Mouse (Mus musculus) activated CD4-positive, CD25-positive, alpha-beta regulatory T cell, adult 4 months (primary cell): ENCODE results near the gene Pip5k1c. TPM values are rescaled to one million over a fixed set of nuclear protein-coding genes. Genes with fewer than 3 reads are reported as not detected.

ENCODE experiments used
- ATAC-seq: one replicate; pipeline ENCODE4 v1.8.0; 2017
- polyA plus RNA-seq, 2 experiments: library from polyadenylated mRNA; unstranded; fragments of 100-300 nt; shearing (Covaris generic); gene quantifications; one replicate each; pipeline ENCODE4 v1.2.1; 2017

Pip5k1c gene
- polyA plus RNA-seq, 2 experiments from 2014 or later, result 11.1 to 16.9 TPM

DNA sequence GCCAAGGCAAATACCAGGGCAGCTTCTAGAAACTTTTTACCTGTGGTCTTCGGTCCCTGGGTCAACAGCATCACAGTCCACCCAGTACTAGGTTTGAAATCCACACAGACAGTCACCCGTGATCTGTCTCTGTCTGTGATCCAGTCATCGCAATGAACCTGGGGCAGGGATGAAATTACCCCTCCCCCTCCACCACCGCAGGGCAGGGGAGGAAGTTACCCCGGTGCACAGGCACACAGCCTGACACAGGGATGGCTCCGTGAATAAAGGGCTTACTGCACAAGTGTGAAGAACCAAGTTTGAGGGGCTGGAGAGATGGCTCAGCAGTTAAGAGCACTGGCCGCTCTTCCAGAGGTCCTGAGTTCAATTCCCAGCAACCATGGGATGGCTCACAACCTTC is 11.0 kb downstream of the Pip5k1c start:
- peak; percentile 63 for ATAC-seq

DNA sequence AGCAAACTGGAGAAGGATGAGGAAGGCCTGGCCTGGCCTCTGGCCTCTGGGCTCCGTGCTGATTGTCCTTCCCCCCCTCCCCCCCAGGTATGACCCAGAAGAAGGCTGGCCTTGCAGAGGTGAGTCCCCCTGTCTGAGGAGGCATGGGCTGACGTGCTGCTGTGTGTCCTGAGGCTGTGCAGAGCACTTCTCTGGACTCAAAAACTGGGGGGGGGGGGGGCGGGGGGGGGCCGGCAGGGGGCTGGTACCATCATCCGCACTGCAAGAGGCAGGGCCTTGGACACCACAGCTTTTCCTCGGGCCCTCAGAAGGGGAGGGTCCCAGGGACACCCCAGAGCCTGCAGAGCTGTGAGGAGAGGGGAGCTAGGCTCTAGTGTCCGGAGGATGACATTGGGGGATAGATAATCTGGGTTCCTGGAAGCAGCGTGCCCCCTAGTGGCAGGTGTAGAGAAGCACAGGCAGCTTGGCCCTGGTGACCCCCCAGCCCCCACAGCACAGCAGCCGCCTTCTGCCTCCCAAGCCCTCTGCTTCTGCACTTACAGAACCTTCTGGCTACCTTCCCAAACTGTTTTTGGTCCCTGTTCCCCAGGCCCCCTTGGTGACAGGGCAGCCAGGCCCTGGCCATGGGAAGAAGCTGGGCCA is 12.0 kb downstream of the Pip5k1c start:
- peak; percentile 21 for ATAC-seq

DNA sequence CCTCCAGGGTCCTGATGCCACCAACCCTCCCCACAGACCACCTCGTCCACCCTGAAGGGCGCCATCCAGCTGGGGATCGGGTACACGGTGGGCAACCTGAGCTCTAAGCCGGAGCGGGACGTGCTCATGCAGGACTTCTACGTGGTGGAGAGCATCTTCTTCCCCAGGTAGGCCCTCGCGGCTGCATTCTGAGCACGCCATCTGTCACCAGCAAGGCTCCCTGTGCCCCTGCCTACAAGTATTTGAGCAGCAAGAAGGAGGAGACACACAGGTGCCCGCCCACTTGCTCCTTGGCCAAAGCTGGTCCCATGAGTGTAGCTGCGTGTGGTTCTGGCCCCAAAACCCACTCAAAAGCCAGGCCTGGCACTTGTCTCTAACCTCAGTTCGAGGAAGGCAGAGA is 12.9 kb downstream of the Pip5k1c start:
- ATAC-seq, result no peak

DNA sequence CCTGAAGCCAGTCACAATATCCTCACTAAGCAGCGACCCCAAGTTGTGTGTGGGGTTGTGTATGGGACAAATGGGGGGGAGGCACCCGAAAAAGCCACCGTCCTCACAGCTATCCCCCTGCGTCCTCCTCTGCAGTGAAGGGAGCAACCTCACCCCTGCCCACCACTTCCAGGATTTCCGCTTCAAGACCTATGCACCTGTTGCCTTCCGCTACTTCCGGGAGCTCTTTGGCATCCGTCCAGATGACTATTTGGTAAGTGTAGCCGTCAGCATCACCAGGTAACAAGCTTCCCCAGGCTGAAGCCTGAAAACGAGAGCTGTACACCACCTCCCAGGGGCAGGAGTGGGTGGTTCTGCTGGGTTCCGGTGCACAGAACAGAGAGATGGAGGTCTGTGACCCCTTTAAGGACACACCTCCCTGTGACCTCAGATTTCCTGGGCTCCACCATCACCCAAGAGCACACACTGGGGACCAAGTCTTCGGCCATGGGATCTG is 13.5 kb downstream of the Pip5k1c start:
- ATAC-seq, result no peak

DNA sequence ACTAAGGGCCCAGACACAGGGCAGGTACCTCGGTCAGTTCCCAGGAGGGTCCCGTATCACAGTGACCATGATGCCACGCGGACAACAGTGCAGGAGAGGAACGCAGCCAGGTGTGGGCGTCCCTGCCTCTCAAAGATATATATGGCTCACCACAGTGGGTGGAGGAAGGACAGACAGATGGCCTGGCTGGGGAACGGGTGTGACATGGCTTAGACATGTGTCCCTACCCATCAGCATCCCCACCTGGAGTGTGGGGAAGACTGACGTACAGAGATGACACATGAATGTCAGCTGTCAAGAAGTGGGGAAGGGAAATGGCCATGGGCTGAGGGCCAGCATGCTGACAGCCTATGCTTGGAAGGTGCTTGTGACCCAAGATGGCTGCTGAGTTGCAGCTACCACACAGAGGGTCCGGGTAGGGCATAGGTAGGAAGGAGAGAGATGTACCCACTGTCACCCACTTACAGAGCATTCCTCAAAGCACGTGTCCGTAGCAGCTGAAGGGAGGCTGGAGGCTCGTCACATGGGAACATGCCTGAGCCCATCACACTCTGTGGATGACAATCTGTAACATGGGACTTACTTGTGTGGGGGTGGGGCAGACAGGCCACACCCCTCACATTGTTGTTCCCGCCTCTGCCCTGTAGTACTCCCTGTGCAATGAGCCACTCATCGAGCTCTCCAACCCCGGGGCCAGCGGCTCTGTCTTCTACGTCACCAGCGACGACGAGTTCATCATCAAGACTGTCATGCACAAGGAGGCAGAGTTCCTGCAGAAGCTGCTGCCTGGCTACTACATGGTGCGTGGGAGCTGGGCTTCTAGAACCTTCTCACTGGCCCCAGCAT is 14.3 kb downstream of the Pip5k1c start:
- no peak for ATAC-seq

DNA sequence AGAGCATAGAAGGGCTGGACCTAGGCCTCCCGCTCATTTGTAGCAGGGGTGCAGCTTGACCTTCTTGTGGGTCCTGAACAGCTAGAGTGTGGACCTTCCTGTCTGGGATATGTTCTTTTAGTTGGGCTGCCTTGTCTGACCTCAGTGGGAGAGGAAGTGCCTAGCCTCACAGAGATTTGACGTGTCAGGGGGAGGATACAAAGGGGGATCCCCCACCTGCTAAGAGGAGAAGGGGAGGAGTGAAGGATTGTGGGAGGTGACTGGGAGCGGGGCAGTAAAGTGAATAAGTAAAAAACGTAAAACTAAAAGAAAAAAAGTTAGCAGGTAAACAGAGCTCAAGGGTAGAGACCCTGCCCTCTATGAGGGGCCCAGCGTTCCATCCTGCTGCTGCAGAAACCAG is 16.8 kb downstream of the Pip5k1c start:
- peak; percentile 86 for ATAC-seq

DNA sequence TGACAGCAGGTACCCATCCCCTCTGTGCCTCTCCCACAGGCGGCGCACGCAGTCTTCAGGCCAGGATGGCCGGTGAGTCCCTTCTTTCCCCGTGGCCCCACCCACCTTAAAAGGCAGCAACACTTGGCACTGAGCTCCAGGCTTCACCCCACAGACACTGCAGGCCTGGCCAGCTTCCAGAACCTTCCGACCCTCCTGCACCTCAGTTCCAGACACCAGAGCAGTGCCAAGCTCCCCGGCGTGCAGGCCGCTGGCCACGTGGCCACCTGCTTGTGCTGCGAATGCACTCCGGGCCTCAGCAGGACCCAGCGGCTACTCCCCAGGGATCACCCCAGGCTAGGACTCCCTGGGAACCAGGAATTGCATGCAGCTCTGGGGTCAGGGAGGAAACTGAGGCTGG is 20.8 kb downstream of the Pip5k1c start:
- ATAC-seq, result no peak

DNA sequence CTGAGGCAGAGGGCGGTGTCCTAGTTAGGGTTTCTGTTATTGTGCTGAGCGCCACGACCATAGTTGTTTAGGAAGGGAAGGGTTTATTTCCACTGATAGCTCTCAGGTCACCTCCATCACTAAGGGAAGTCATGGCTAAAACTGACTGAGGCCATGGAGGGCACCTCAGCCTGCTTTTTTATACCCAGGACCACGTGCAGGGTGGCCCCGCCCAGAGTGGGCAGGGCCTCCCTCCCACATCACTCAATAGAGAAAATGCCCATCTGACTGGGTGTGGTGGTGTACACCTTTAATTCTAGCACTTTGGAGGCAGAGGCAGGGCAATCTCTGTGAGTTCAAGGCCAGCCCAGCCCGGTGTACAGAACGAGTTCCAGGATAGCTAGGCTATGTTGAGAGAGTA is 21.4 kb downstream of the Pip5k1c start:
- ATAC-seq, result no peak

DNA sequence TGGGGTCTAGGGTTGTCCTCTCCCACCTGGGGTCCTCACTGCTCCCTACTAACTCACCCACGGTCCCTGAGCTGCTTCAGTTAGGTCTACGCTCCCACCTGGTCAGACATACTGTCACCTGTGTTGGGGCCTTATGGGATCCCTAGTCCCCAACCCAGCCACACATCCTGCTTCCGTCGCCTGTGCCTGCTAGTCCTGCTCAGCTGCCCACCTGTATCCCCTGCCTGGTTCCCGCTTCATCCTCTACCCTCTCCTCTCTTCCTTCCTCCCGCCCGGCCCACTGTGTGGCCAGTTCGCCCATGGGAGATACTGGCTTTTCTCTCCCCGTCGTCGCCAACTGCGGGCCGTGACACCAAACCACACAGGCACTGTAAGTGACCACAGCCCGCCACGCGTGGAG is 22.8 kb downstream of the Pip5k1c start:
- no peak for ATAC-seq

DNA sequence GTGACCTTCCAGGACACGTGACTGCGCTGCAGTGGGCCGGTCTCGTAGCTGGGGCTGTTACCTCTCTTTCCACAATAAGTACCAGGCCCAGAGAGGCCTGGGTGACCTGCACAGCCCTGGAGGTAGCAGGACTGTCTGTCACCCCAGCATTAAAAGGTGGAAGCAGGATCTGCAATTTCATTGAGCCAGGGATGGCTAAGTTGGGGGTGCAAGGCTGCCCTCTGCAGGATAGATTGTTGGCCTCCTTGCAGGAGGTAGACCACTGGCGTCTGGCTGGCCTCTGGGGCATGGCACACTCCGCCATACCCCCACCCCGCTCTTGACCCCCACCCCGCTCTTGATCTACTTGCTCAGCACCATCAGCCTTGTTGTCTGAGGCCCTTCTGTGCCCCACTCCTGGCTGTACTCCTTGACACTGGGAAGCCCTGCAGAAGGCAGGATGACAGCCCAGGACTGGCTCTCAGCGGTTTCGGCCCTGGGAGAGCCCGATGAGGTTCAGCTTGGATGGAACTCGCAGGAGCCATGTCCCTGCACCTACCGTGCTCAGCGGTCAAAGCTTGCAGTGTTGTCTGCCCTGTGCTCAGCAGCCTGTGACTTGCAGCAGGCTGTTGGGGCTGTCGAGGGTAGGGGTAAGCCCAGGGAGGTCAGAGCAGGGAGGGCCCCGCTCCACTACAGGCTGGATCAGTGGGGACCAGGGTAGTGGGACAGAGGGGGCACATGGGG is 23.7 kb downstream of the Pip5k1c start:
- ATAC-seq, result no peak

DNA sequence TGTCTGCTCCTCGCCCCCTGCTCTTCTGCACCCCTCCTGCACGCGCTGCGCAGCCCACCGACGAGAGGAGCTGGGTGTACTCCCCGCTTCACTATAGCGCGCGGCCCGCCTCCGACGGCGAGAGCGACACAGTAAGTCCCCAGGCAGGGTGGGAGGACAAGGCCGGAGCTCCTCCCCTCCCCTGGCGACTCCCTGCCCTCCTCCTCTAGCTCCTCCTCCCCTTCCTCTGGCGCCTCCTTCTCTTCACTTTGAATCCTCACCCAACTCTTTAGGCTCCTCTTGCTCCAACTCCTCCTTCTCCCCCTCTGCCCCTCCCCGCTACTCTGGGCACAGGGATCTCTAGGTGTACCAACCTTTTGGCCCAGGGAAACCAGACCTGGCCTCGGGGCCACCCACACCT is 24.5 kb downstream of the Pip5k1c start:
- no peak for ATAC-seq

DNA sequence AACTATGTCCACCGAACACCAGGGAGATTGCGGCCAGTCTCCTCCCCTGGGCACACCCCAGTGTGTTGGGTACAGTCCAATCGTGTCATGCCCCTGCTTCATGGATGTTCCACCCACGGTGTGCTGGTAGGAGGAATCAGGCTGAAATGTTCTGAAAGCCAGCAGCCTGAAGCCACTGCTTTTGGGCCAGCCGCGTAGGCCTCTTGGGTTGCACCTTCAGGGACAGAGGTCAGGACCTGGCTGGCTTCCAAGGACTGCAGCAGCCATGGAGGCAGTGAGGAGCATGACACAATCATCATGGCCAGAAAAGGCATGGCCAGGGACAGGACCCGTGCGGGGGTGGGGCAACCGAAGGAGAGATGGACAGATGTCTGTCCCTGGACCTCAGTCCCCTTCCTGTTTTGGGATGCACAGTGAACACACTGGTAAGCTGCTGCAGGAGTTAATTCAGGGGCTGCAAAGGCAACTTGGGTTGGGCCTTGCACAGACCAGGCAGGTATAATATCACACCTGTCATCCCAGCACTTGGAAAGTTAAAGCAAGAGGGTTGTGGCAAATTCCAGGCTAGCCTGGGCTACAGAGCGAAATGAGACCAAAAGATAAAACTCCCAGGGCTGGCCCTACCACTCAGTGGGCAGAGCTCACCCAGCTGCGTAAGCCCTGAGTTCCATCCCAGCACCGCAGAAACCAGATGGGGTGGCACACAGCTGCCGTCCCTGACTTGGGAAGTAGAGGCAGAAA is 26.0 kb downstream of the Pip5k1c start:
- ATAC-seq, result no peak

DNA sequence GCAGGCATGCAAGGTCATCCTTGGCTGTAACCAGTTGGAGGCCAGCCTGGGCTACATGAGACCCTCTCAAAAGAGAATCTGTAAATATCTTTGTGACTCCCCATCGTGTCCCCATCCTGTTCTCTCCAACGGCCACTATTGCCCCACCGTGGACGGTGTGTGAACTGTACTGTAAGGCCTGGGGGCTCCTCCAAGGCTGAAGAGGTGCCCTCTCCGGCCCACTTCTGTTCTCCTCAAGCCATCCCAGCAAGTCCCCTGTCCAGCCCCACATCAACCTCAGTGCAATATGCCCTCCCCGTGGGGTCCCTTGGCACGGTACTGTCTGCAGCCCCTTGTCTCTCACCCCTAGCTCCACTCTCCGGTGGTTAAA is 26.6 kb downstream of the Pip5k1c start:
- ATAC-seq, result no peak

DNA sequence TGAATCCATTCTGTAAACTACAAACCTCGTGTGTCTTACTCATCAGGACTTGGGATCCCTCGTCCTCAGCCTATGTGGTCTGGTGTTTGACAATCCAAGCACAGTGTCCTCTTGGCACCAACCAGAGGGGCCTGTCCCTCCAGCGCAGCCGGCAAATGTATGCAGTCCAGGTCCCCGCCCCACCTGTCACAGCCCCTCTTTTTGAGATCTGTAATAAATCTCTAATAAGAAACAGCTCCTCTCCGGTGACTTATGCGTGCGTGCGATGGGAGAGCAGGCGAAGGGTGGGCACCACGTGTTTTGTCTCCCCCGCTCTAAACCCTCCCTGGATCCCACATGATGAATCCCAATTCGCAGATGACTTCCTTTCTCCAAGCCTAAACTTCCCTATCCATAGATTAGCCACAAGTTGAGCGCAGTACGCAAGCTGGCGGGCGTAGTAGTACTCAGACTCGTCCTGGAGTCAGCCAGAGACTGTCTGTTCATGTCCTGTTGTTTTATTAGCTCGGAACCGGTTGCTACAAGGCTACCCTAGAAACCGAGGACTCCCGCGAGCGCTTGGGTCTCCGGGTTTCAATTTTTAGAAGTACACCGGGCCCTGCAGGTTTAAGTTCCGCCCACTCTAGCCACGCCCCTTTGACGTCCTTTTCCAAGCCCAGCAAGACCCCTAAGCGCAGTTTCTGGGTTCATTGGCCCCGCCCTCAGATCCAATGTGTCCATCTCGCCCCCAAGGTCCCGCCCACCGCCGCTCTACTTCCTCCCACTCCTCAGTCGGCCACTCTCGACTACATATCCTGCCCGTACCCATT is 27.2 kb downstream of the Pip5k1c start:
- ATAC-seq, result no peak

DNA sequence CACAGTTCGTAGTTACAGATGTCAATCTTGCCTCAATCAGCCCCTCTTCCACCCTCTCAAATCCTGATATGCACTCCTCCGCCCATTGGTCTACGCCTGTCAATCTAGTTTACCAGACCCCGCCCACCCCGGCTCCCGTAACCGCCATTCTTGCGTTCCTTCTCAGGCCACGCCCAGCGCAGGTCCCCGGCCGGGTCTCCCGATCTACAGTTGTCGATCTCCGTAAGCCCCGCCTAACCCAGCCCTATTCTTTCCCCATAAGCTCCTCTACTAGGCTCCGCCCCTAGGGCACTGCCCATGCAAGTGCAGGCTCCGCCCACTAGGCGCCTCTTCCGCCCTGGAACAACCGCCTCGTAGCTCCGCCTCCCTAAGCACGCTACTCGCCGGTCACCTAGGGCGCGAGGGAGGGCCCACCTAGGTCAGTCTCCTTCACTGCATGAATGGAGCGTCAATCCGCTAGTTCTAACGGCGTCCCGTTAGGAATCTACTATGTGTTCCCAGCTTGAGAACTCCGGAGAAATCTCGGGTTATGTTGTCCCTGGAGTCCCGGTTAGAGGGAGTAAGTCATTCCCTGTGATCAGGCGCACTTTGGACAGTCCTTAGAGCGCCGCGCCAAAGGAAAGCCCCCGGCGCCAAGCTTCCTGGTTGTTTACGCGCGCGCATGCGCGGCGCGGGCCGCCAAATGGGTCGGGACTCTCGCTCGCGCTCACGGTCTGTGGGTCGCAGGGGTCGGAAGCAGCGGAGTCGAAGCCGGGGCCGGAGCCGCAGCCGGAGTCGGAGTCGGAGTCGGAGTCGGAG is 28.0 kb downstream of the Pip5k1c start, which contains the start of gene Cactin:
Cactin (plus strand) TSS at position 554 of the 798 bp plus-strand sequence.
- ATAC-seq, result peak; percentile 85

DNA sequence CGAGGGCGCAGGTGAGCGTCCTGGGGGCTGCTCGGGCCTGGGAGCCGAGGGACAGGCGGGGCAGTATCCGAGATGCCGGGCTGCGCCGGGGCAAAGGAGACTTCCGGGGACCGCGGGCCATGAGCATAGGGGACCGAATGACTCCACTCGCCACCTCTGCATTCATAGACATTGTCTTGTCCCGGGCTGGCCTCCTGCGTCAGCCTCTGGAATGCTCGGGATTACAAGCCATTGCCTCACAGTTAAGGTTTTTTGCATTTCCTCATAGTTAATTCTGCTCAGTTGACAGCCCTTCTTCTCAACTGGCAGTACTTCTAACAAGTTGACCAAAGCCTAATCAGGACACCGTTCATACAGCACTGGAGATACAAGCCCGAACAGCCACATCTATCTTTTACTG is 28.7 kb downstream of the Pip5k1c start:
- no peak for ATAC-seq

DNA sequence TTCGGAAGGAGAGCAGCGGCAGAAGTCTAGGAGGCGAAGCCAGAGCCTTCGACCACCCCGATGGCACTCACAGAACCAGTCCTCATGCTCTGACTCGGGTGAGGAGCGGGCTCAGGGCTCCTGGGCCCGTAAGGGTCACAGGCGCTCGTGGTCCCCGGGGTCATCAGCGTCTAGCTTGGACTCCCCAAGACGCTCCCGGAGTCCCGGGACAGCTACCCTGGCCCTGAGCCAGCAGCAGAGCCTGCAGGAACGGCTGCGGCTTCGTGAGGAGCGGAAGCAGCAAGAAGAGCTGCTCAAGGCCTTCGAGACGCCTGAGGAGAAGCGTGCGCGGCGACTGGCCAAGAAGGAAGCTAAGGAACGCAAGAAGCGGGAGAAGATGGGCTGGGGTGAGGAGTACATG is 29.7 kb downstream of the Pip5k1c start:
- ATAC-seq, result no peak

DNA sequence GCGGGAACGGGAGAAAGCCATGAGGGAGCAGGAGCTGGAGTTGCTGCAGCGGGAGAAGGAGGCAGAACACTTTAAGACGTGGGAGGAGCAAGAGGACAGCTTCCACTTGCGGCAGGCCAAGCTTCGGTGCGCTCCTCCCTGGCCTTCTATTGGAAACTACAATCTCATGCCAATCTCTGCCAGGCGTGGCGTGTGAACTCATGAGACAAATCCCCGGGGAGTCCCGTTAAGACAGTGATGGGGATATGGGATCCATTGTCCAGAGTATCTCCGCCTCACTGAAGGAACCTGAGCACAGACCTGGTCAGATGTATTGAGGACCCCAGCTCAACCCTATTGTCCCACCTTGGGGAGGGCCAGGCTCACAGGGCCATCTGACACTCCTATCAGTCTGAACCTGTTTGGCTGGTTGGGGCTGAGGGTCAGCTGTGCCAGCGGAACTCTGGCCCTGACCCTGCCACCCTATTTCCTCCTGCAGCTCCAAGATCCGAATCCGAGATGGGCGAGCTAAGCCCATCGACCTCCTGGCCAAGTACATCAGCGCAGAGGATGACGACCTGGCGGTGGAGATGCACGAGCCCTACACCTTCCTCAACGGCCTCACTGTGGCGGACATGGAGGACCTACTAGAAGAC is 30.5 kb downstream of the Pip5k1c start:
- ATAC-seq, result no peak

DNA sequence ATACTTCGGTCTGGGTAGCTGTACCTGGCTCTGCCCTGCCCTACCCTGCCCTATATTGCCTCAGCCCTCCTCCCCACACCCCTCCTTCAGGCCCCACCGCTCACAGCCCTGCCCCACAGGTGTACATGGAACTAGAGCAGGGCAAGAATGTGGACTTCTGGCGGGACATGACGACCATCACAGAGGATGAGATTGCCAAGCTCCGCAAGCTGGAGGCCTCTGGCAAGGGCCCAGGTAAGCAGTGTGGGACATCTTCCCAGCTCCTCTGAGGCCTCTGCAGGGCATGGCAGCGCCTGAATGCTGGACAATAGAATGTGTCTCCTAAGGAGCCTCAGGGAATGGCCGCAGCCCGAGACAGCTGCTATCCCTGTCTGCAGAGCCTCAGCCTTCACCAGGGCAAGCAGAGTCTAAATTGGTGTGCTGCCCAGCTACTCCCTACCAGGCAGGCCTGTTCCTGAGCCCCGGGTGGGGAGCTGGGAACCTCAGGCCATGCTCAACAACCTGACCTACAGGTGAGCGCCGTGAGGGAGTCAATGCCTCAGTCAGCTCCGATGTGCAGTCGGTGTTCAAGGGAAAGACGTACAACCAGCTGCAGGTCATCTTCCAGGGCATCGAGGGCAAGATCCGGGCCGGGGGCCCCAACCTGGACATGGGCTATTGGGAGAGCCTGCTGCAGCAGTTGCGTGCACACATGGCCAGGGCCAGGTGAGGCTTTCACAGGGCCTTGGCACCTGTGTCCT is 31.2 kb downstream of the Pip5k1c start:
- no peak for ATAC-seq

DNA sequence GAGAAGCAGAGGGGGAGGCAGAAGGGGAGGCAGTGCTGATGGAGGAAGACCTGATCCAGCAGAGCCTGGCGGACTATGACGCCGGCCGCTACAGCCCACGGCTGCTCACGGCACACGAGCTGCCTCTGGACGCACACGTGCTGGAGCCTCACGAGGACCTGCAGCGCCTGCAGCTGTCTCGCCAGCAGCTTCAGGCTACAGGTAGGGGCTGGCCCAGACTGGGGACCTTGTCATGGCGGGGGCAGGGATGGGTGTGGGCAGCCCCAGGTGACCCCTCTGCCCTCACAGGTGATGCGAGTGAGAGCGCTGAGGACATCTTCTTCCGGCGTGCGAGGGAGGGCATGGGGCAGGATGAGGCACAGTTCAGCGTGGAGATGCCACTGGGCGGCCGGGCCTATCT is 32.4 kb downstream of the Pip5k1c start:
- no peak for ATAC-seq
